Mouse (Mus musculus): ENCODE results near the gene Cope. TPM values are rescaled to one million over a fixed set of nuclear protein-coding genes. Genes with fewer than 3 reads are reported as not detected.
A peak's percentile ranks its signal among the peaks of the same experiment; 100 is the strongest.

Cope gene
- total RNA-seq, 4 experiments from 2014 or later = 127 to 152 (median 135) TPM

DNA sequence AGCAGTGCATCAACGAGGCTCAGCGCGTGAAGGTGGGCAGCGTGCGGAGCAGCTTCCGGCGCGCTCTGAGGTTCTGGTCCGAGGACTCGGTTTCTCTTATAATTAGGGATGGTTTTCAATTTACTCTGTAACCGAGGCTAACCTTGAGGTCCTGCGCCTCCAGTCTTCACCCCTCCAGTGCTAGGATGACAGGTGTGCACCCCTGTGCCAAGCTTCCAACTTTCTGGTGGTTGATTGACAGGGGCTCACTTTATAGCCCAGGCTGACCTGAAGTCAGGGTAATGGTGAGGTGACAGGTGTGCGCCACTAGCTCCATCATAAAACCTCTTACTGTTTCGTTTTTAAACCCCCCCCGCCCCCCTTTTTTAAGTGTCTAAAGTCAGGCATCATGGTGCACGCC lies 583 bp downstream of the Cope start:
- no peak for DNase-seq (ENCODE audit: low spot score in 2 of 2)

DNA sequence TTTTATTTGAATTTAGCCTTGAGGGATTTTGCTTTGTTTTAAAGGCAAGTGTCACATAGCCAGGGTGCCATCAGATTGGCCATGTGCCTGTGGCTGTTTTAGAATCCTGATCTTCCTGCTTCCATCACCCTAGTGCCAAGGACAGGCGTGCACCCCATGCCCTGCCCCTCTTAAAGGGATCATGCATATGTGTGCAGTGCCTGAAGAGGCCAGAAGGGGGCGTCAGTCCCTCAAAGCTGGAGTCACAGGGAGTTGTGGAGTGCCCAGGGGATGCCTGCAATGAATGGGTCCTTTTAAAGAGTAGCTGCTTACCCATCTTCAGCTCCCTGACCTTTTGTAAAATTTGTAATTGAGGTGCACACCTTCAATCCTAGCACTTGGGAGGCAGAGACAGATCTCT lies 7.0 kb downstream of the Cope start:
- DNase-seq (ENCODE audit: low spot score in 2 of 2) = no peak

DNA sequence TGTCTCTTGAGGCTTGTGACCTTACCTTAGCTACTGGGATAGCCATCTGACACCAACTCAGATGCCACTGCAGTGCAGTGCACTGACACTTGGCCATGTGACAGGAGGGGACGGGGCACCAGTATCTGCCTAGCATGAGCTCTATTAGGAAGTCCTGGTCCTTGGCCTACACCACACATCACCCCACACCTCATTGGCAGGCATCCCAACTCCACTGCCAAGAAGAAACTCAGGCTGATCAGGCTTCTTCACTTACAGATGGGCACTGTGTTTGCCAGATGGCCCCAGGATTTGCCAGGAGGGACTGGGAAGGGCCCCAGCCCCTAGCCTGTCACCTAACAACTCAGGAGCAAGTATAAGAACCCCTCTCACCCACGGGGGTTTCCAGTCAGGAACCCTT lies 11.1 kb downstream of the Cope start:
- DNase-seq (ENCODE audit: low spot score in 2 of 2) = no peak

DNA sequence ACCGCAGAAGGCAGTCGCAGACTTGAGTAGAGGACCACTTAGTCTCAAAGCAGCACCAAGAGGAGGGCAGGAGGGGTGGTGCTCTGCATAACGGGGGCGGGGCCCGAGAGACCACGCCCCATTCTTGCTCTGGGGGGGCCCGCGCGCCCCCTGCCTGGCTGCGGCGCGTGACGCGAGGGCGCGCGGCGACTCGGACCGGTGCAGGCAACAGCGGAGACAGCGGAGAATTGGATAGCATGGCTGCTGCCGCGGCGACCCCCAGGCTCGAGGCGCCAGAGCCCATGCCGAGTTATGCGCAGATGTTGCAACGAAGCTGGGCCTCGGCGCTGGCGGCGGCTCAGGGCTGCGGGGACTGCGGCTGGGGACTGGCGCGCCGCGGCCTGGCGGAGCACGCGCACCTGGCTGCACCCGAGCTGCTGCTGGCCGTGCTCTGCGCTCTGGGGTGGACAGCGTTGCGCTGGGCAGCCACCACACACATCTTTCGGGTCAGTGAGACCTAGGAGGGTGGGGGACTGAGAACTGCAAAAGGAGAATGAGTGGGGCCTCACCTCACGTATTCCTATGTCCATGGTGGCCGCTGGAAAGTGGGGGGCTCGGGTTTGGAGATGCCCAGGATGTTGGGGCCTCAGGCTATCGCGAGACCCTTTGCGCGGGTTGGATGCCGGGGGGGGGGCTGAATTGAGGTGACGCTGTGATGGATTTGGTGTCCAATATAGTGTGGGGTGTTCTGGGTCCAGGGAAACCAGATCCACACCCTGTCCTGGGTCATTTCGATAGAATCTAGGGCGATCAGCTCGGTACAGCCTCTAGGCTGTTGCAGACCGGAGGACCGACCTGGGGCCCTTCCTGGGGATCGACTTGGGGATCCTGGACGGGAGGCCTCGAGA lies 13.5 kb downstream of the Cope start, which contains the start of gene Cers1:
Cers1 (plus strand) TSS at position 152 of the 887 bp plus-strand sequence.
- peak; percentile 73 to 78 for DNase-seq (ENCODE audit: low spot score in 2 of 2)

DNA sequence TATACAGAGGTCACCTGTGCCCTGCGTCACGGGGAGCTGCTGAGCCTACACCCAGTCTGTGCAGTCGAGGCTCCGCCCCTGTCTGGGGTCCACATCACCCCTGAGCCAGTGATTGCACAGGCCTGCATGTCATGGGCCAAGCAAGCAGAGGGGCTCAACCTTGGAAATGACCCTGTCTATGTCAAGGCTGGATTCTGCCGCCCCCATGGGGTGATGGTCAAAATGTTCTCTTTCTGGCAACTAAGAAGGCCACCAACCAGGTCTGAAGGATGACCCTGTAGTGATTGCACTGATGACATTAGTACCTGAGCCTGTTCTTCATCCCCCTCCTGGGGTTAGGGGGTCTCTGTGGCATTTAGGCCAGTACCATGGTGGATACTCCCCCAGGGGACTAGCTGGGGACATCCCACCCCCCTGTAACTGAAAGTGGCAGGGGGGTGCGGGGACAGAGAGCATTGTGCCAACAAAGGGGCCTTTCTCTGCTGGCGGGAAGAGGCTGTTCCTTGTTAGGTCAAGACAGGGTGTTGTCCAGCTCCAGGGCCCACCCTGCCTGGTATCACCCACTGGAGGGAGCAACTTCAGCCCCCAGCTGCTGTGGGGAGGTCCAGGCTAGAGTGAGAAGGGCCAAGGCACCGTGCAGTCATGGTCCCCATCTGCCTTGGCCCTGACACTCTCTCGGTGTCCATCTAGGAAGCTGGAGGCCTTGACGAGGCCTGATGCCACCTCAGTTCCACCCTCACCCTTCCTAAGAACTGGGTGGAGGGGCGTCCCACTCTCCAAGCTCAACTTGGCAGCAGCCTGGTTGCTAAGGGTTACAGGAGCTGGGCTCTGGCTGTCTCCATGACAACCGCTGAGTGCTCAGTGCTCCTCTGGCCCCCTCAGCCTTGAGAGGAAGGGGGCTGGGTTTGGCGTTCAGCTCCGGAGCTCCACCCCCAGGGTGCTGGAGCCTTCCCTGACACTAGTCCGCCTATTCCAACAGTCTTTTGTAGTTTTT lies 14.5 kb downstream of the Cope start:
- peak; percentile 89 to 92 for DNase-seq (ENCODE audit: low spot score in 2 of 2)

DNA sequence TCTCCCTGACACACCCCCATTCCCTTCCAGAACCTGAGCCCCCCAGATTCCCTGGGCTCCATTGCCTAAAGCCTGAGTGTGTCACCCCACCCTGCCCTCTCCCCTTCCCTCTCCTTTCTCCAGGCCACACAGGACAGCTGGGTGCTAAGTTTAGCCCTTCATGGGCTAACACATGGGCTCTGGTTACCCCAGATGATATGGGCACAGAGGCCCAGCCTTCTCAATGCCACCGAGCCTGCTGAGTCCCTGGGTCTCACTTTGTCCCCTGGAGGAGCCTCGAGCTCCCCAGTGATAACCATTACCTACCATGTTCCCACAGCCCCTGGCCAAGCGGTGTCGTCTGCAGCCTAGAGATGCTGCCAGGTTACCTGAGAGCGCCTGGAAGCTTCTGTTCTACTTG lies 15.6 kb downstream of the Cope start:
- DNase-seq (ENCODE audit: low spot score in 2 of 2) = no peak

DNA sequence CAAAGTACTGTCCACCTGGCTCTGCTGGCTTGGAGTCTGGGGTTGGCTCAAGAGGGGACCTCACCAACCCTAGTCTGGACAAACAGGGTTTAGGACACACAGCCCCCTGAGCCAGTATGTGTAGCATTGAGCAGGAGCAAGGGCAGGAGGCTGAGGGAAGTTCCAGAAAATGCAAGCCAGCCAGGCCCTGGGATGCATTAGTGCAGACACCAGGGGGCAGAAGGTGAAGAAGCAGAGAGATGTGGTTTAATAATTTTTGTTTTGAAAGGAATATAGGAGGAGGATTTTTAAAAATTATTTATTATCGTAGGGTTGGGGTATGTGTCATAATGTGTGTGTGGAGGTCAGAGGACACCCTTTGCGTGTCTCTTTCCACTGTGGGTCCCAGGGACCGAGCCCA lies 21.4 kb downstream of the Cope start:
- no peak for DNase-seq (ENCODE audit: low spot score in 2 of 2)

DNA sequence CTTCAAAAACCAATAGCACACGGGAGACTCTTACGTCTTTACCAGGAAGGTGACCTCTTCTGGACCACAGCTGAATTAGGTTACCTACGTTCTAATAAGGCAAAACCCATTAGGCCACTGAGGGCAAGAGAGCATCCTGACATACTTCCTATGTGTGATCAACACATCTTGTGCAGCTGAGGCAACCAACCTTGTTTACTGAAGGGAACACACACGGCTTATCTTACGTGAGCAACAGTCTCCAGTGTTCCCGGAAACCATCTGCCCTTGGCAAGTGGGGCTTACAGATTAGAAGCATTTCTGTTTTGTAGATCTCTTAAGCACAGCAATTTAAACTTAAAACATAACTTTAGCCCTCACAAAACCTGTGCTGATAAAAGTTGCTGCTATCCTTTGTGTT lies 25.2 kb downstream of the Cope start:
- DNase-seq (ENCODE audit: low spot score in 2 of 2) = no peak

DNA sequence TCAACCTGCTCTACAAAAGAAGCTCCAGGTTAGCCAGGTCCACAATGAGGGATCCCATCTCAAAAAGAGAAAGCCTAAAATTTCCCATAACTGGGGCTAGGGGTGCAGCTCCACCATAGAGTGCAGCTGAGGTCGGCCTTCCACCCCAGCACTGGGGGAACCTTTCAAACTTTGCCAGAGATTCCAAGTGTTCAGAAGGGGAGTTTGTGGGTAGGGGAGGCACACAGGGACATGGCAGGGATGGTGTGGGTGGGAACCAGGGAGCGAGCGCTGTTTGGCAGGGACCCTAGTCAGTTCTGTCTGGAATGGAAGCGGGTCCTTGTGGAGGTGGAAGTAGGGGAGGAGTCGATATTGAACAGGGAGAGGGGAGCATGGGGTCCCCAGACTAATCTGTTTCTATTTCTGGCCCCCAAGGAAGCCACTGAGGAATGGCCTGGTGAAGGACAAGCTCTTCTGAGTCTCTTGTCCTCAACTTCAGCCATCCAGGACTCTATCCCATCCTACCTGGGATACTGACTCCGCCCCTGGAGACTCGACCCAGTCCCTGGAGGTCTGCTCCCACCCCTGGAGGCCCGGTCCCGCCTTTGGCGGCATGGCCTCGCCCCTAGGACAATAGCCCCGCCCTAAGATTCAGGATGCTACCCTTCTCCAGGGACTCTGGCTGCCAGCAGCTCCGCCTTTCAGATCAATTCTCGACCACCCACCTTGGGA lies 27.0 kb downstream of the Cope start, which contains the start of gene Gdf1:
Gdf1 (plus strand) TSS at position 694 of the 711 bp plus-strand sequence.
- no peak for DNase-seq (ENCODE audit: low spot score in 2 of 2)

DNA sequence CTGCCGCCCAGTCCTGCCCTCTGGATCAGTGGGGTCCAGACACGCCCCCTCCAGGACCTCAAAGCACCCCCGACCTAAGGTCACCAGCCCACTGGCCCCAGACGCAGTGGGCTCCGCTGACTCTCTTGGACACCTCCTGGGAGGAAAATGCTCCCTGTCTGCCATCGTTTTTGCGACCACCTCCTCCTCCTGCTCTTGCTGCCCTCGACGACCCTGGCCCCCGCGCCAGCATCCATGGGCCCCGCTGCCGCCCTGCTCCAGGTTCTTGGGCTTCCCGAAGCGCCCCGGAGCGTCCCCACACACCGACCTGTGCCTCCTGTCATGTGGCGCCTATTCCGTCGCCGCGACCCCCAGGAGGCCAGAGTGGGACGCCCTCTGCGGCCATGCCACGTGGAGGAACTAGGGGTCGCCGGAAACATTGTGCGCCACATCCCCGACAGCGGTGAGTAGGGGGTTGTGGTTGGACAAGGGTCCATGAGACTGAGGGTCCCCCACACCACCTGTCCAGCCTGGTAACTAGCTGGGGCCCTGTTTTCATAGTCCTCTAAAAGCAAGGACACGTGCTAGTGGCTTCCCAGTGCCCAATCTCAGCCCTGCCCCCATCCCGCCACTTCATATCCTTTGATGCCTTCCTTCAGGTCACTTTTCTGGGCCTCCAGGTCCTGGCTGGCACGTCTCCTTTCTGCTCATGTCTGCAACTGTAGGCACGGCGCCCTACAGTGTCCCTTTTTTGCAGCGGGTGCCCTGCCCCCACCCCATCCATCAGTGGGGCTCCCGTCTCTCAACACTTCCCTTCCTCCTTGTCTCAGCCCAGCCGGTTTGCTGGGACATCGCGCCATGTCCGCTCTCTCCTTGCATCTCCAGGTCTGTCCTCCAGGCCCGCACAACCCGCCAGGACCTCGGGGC lies 27.8 kb downstream of the Cope start:
- no peak for DNase-seq (ENCODE audit: low spot score in 2 of 2)

DNA sequence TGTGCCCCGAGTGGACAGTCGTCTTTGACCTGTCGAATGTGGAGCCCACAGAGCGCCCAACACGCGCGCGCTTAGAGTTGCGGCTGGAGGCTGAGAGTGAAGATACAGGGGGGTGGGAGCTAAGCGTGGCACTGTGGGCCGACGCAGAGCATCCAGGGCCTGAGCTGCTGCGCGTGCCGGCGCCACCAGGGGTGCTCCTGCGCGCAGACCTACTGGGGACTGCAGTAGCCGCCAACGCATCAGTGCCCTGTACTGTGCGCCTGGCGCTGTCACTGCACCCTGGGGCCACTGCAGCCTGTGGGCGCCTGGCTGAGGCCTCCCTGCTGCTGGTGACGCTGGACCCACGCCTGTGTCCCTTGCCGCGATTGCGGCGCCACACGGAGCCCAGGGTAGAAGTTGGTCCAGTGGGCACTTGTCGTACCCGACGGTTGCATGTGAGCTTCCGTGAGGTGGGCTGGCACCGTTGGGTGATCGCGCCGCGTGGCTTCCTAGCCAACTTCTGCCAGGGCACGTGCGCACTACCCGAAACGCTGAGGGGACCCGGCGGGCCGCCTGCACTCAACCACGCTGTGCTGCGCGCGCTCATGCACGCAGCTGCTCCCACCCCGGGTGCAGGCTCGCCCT lies 28.5 kb downstream of the Cope start:
- peak in 1 of 2 experiments; percentile 73 for DNase-seq (ENCODE audit: low spot score in 2 of 2)

DNA sequence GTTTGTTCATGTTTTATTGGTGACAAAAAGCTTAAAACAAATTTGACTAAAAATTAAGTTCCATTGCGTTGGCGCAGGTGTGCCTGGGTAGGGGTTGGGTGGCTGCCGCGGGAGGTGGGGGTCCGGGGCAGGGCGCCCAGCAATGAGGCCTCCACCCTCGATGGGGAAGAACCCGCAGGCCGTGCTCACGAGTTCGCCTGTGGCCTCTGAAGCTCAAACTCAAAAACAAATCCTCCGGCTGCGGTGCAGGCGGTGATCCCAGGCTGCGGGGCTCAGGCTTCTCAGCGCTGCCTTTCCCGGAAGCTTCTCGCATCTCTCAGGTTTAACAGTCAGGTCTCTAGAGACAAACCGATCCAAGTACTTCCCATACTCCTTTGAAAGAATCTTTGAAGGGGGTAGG lies 29.2 kb downstream of the Cope start:
- no peak for DNase-seq (ENCODE audit: low spot score in 2 of 2)

DNA sequence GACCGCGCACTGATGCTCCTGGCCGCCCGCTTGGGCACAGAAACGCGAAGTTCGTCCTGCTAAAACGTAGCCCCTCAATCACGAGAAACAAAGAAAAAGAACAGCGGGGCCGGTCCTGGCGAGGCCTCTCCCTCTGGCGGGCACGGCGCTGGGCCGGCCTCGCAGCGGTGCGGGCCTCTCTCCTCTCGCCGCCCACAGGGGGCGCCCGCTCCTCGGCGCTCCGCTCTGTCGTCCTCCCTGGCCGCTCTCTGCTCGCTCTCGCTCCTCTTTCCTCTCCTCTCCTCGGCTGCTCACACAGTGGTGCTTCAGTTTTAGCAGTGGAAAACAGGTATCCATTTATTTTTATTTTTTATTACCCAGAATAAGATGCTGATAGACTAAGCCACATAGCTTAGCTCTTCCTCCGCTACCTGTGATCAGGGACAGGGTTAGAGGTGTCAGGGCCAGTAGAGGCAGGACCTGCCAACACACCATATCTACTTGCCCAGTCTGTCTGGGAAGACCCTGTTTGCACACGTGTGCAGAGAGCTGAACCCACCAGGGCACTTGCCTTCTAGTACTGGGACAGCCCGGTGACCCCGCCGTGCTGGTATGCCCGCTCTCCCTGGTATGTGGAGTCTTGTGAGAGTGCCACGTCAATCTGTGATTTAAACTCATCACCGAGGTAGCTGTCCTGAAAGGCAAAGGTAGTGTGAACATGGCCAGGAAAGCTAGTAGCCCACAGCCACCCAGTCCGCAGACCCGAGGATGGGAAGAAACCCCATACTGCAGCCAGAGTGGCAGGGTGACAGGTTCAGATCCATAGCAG lies 30.0 kb downstream of the Cope start:
- peak in 1 of 2 experiments; percentile 71 for DNase-seq (ENCODE audit: low spot score in 2 of 2)

DNA sequence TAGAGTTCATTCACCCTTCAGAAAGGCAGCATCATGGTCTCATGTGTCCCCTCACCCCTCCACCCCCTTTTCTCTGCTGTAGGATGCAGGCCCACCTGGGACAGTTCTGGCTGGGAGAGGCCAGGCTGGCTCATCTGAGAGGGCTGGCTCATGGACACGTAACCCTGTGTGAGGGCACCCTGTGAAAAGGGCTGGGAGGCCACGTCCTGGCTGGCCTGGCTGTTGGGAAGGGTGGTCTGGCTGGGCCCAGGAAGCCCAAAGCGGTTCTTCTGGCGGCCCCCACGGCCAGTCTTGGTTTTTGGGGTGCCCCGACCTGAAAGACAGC lies 30.5 kb downstream of the Cope start:
- DNase-seq (ENCODE audit: low spot score in 2 of 2) = no peak

DNA sequence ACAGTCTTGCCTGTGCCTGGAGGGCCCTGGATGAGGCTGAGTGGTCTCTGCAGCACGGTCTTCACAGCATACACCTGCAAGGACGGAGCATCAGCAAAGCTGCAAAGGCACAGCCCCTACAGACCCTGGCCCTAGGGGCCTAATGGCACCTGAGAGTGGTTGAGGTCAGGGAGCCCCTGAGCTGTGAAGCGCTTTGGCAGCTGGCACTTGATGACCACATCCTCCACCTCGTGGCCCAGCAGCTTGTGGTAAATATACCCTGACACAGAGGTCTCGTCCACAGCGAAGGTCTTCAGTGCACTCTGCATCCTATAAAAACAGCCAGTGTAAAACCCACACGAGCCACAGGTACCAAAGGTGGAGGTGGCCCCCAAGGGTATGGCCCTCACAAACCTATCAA lies 36.6 kb downstream of the Cope start:
- DNase-seq (ENCODE audit: low spot score in 2 of 2) = no peak

DNA sequence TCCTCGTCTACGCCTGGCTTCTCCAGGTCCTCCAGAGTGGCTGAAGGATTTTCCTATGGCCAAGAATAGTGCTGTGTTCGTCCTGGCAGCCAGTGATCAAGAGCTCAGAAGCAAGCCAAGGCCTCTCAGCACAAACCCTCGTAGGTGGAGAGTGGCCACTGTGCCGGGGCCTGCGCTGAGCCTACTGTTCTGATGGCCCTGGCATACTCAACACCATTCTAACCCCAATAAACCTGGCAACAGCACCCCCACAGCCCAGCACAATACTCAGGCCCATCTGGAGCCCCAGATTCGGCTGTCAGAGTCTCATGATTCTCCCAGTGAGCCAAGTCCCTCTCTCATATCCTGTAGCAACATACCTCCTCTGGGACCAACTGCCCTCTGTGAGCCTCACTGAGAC lies 38.3 kb downstream of the Cope start:
- no peak for DNase-seq (ENCODE audit: low spot score in 2 of 2)

DNA sequence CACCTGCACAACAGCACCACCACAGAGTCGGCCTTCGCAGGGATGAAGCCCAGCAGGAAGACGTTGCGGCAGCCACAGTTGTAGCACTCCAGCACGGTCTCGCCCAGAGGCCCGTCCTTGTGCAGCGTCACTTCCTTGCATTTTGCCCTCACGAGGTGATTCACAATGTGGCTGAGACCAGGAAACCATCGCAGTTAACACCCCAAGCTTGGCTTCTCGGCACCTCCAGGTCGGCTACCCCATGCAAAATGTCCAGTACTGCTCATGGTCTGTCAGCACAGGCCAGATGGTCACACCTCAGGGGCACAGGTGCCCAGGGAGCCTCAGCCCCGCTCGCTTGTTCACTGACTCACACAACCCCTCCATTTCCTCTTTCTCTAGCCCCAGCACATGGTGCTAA lies 39.7 kb downstream of the Cope start:
- no peak for DNase-seq (ENCODE audit: low spot score in 2 of 2)

DNA sequence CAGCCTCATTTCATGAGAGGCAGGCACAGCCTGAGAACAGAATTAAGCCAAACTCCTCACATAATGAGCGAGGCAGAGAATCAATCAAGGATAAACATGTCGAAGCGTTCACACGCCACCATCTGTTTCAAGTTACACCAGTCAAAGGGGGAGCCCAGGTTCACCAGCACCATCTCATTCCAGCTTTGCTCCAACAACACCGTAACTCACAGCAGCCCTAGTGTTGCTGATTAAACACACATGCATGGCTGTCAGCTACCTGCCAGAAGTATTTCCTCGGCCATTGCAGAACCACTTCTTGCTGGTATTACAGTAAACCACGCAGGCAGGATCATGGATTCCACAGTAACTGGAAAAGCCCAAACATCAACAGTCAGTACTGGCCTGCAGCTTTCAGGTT lies 40.8 kb downstream of the Cope start:
- DNase-seq (ENCODE audit: low spot score in 2 of 2) = no peak

DNA sequence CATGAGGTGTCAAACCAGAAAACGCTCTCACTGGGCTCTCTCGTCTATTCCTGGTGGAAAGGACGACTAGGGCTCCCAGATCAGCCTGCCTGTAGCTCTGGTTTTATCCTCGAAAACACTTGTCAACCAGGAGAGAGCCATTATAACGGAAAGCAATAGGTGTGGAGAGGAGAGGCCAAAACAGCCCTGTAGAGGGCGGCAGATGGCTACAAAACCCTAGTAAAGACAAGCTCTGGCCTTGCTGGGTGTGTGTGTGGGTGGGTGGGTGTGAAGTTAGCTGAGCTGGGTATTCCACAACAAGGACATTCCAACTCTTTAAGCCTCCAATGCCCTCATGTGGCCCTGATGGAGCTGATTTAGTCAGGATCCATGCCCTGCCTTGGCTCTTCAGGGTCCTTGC lies 41.4 kb downstream of the Cope start:
- DNase-seq (ENCODE audit: low spot score in 2 of 2) = no peak
